Mouse (Mus musculus) hindbrain, embryonic 11.5 days (tissue): ENCODE results near the gene Ackr3. TPM values are rescaled to one million over a fixed set of nuclear protein-coding genes. Genes with fewer than 3 reads are reported as not detected.

Source experiments
- ATAC-seq: fragments of 200-750 bp; cut with Nextera tagmentation; 2 replicates; pipeline ENCODE4 v1.8.0; 2017; ENCODE audit warnings: mild to moderate bottlenecking, moderate TSS enrichment, moderate library complexity; ENCODE audit not compliant: low FRiP score
- DNase-seq: peaks from one replicate; pipeline ENCODE4 v3.0.0-alpha.2; 2015; ENCODE audit warnings: low spot score
- H3K27ac ChIP-seq: fragments of 300-500 bp; sonication (generic); 2 replicates; pipeline ENCODE4 v1.5.1; 2014; ENCODE audit warnings: mild to moderate bottlenecking, low read depth, low read length
- H3K27me3 ChIP-seq: fragments of 300-500 bp; sonication (generic); 2 replicates; pipeline ENCODE4 v1.6.1; 2014; ENCODE audit warnings: mild to moderate bottlenecking, low read length, moderate library complexity, mixed read lengths; ENCODE audit not compliant: control insufficient read depth, insufficient read depth
- H3K36me3 ChIP-seq: fragments of 300-500 bp; sonication (generic); 2 replicates; pipeline ENCODE4 v1.6.1; 2014; ENCODE audit warnings: mild to moderate bottlenecking, low read length, moderate library complexity, mixed read lengths; ENCODE audit not compliant: control insufficient read depth, insufficient read depth
- H3K4me1 ChIP-seq: fragments of 300-500 bp; sonication (generic); replicated peaks from 2 replicates; pipeline ENCODE4 v1.6.1; 2014; ENCODE audit warnings: low read length, mixed read lengths; ENCODE audit not compliant: control insufficient read depth, insufficient read depth
- H3K4me2 ChIP-seq: fragments of 300-500 bp; sonication (generic); replicated peaks from 2 replicates; pipeline ENCODE4 v1.6.1; 2014; ENCODE audit warnings: mild to moderate bottlenecking, low read depth, low read length
- H3K4me3 ChIP-seq: fragments of 300-500 bp; sonication (generic); 2 replicates; pipeline ENCODE4 v1.5.1; 2014; ENCODE audit warnings: low read depth, low read length
- H3K9ac ChIP-seq: fragments of 300-500 bp; sonication (generic); 2 replicates; pipeline ENCODE4 v1.6.1; 2014; ENCODE audit warnings: low read depth, low read length
- H3K9me3 ChIP-seq: fragments of 300-500 bp; sonication (generic); 2 replicates; pipeline ENCODE4 v1.6.1; 2016; ENCODE audit warnings: low read length; ENCODE audit not compliant: control insufficient read depth
- WGBS: fragments of 180-500 bp; shearing (Covaris S2); extraction: QIAGEN DNeasy Blood & Tissue Kit; methylation state at CpG from one replicate; pipeline ENCODE4 v1.1.7; 2014; 5-methylcytosine and 5-hydroxymethylcytosine counted together
- polyA plus RNA-seq: library from polyadenylated mRNA; unstranded; fragments of >200 nt; fragmentation: Nextera tagmentation; extraction: Ambion mirVana; gene quantifications from 2 replicates; pipeline ENCODE4 v1.2.1, GENCODE M21; 2014

Ackr3 gene
- polyA plus RNA-seq, 1 experiment from 2014 or later: 25.7 TPM

GRCm38 (mm10) chr1:90201246-90201645, 2.5 kb upstream of the Ackr3 start:
- H3K27ac ChIP-seq: no peak overlapping the region
- H3K9me3 ChIP-seq: no peaks in the 10 kb centered on the region
- no peaks in the 10 kb centered on the region for H3K36me3 ChIP-seq
- peaks cover 12% of the 10 kb centered on the region for H3K4me1 ChIP-seq
- 77% methylated on average over 5 of the region's 5 CpGs for WGBS
- H3K27me3 ChIP-seq: peaks cover 2% of the 10 kb centered on the region; the same call in 1 of the 2 replicates
- no peak overlapping the region for H3K9ac ChIP-seq
- no peak for DNase-seq
- no peak for ATAC-seq
- no peak overlapping the region for H3K4me3 ChIP-seq
- H3K4me2 ChIP-seq: no peak overlapping the region

GRCm38 (mm10) chr1:90201655-90202054, 2.1 kb upstream of the Ackr3 start:
- Histone ChIP-seq H3K27me3 (peaks cover 2% of the 10 kb centered on the region; the same call in 1 of the 2 replicates), H3K9me3 (no peaks in the 10 kb centered on the region), H3K9ac (no peak overlapping the region), H3K4me3 (no peak overlapping the region), H3K4me1 (peaks cover 14% of the 10 kb centered on the region), H3K4me2 (peak overlapping the region; percentile 6; the same call in 1 of the 2 replicates), H3K36me3 (no peaks in the 10 kb centered on the region), H3K27ac (no peak overlapping the region)
- no peak for DNase-seq
- no peak for ATAC-seq
- 55% methylated on average over 2 of the region's 2 CpGs for WGBS

- H3K4me1 ChIP-seq: peaks cover 18% of the 10 kb centered on the region
- peak overlapping the region; percentile 13; the same call in 1 of the 2 replicates for H3K9ac ChIP-seq
- ATAC-seq: peak; percentile 55
- peaks cover 2% of the 10 kb centered on the region; the same call in 1 of the 2 replicates for H3K27me3 ChIP-seq
- WGBS: 4% methylated on average over 23 of the region's 23 CpGs
- no peaks in the 10 kb centered on the region for H3K9me3 ChIP-seq
- H3K36me3 ChIP-seq: no peaks in the 10 kb centered on the region
- H3K27ac ChIP-seq: no peak overlapping the region
- peak; percentile 72 for DNase-seq
- H3K4me3 ChIP-seq: no peak overlapping the region
- peak overlapping the region; percentile 28 for H3K4me2 ChIP-seq
Measured at GRCm38 (mm10) chr1:90202207-90202978, 1.4 kb upstream of the Ackr3 start.

GRCm38 (mm10) chr1:90203341-90203740, 439 bp upstream of the Ackr3 start:
- H3K4me1 ChIP-seq: peaks cover 18% of the 10 kb centered on the region
- peak overlapping the region; percentile 61; the same call in 1 of the 2 replicates for H3K4me3 ChIP-seq
- no peak overlapping the region for H3K9ac ChIP-seq
- H3K27me3 ChIP-seq: peaks cover 2% of the 10 kb centered on the region; the same call in 1 of the 2 replicates
- H3K4me2 ChIP-seq: peak overlapping the region; percentile 64
- WGBS: 4% methylated on average over 11 of the region's 11 CpGs
- ATAC-seq: no peak
- no peak overlapping the region for H3K27ac ChIP-seq
- peak; percentile 48 for DNase-seq
- H3K36me3 ChIP-seq: no peaks in the 10 kb centered on the region
- H3K9me3 ChIP-seq: no peaks in the 10 kb centered on the region

GRCm38 (mm10) chr1:90204821-90205220, 1.0 kb downstream of the Ackr3 start:
- ATAC-seq (no peak), DNase-seq (peak; percentile 26)
- Histone ChIP-seq H3K4me3 (peak overlapping the region; percentile 61), H3K4me1 (peaks cover 18% of the 10 kb centered on the region), H3K27me3 (peaks cover 2% of the 10 kb centered on the region; the same call in 1 of the 2 replicates), H3K4me2 (peak overlapping the region; percentile 64), H3K27ac (peak overlapping the region; percentile 67), H3K9me3 (no peaks in the 10 kb centered on the region), H3K9ac (peak overlapping the region; percentile 81), H3K36me3 (no peaks in the 10 kb centered on the region)
- WGBS: 11% methylated on average over 1 of the region's 1 CpGs

- H3K4me3 ChIP-seq: peak overlapping the region; percentile 61
- peak; percentile 74 for DNase-seq
- peak overlapping the region; percentile 64 for H3K4me2 ChIP-seq
- peak; percentile 49; the same call in 1 of the 2 replicates for ATAC-seq
- 2% methylated on average over 6 of the region's 6 CpGs for WGBS
- H3K27me3 ChIP-seq: peaks cover 2% of the 10 kb centered on the region; the same call in 1 of the 2 replicates
- peaks cover 18% of the 10 kb centered on the region for H3K4me1 ChIP-seq
- peak overlapping the region; percentile 81 for H3K9ac ChIP-seq
- H3K9me3 ChIP-seq: no peaks in the 10 kb centered on the region
- H3K36me3 ChIP-seq: no peaks in the 10 kb centered on the region
- H3K27ac ChIP-seq: peak overlapping the region; percentile 67
Measured at GRCm38 (mm10) chr1:90205223-90205622, 1.4 kb downstream of the Ackr3 start.

- no peaks in the 10 kb centered on the region for H3K9me3 ChIP-seq
- WGBS: 57% methylated on average over 3 of the region's 3 CpGs
- H3K27me3 ChIP-seq: peaks cover 2% of the 10 kb centered on the region; the same call in 1 of the 2 replicates
- H3K9ac ChIP-seq: peak overlapping the region; percentile 50
- H3K36me3 ChIP-seq: no peaks in the 10 kb centered on the region
- peak overlapping the region; percentile 24; the same call in 1 of the 2 replicates for H3K27ac ChIP-seq
- no peak for ATAC-seq
- peak overlapping the region; percentile 61 for H3K4me3 ChIP-seq
- no peak for DNase-seq
- peaks cover 18% of the 10 kb centered on the region for H3K4me1 ChIP-seq
- peak overlapping the region; percentile 64 for H3K4me2 ChIP-seq
Measured at GRCm38 (mm10) chr1:90206684-90207083, 2.9 kb downstream of the Ackr3 start.

- ATAC-seq (no peak), DNase-seq (no peak)
- Histone ChIP-seq H3K4me2 (peak overlapping the region; percentile 64), H3K9me3 (no peaks in the 10 kb centered on the region), H3K27me3 (peaks cover 2% of the 10 kb centered on the region; the same call in 1 of the 2 replicates), H3K9ac (no peak overlapping the region), H3K4me1 (peaks cover 14% of the 10 kb centered on the region), H3K4me3 (peak overlapping the region; percentile 61; the same call in 1 of the 2 replicates), H3K36me3 (no peaks in the 10 kb centered on the region), H3K27ac (no peak overlapping the region)
- WGBS: 53% methylated on average over 6 of the region's 6 CpGs
Measured at GRCm38 (mm10) chr1:90207279-90207678, 3.5 kb downstream of the Ackr3 start.
